Mouse (Mus musculus) right cerebral cortex, postnatal 14 days (tissue): ENCODE data around the gene Sco1.
"Not testable (repeated sequence)": the region's sequence is repeated elsewhere in the genome, so short reads cannot be mapped to it uniquely, and the experiment has no call there.

Experiments
- DNase-seq: peaks from one replicate; pipeline ENCODE4 v3.0.0; 2022

Sco1 gene

GRCm38 (mm10) chr11:67052321-67052952, at the start of gene Sco1, which contains the start of gene Adprm:
Gene Sco1, plus strand, starts transcription at chr11:67052670.
Gene Adprm, minus strand, starts transcription at chr11:67052594.
- DNase-seq, result peak; percentile 79

- no peak for DNase-seq
These were observed 49.6 kb upstream of the Sco1 start for GRCm38 (mm10) chr11:67002911-67003310.

- no peak for DNase-seq
These were observed 44.5 kb upstream of the Sco1 start for GRCm38 (mm10) chr11:67007961-67008360.

- DNase-seq, result no peak
These were observed 43.9 kb upstream of the Sco1 start for GRCm38 (mm10) chr11:67008528-67008927.

GRCm38 (mm10) chr11:67010430-67010829, 42.0 kb upstream of the Sco1 start:
- peak; percentile 36 for DNase-seq

GRCm38 (mm10) chr11:67011635-67012034, 40.8 kb upstream of the Sco1 start:
- no peak for DNase-seq

- DNase-seq, result no peak
These were observed 34.5 kb upstream of the Sco1 start for GRCm38 (mm10) chr11:67017801-67018591.

- DNase-seq, result no peak
These were observed 32.6 kb upstream of the Sco1 start for GRCm38 (mm10) chr11:67019711-67020475.

GRCm38 (mm10) chr11:67020948-67021347, 31.5 kb upstream of the Sco1 start:
- DNase-seq, result peak; percentile 57

- no peak for DNase-seq
These were observed 29.9 kb upstream of the Sco1 start for GRCm38 (mm10) chr11:67022354-67023115.

- DNase-seq, result not testable (repeated sequence)
These were observed 29.3 kb upstream of the Sco1 start for GRCm38 (mm10) chr11:67023191-67023590.

GRCm38 (mm10) chr11:67023802-67024340, 28.6 kb upstream of the Sco1 start:
- no peak for DNase-seq

GRCm38 (mm10) chr11:67024867-67025477, 27.5 kb upstream of the Sco1 start, which contains the start of gene Tmem220:
Gene Tmem220, plus strand, starts transcription at chr11:67025154.
- peak; percentile 83 for DNase-seq

- DNase-seq, result no peak
These were observed 21.4 kb upstream of the Sco1 start for GRCm38 (mm10) chr11:67030904-67031602.

- no peak for DNase-seq
These were observed 20.9 kb upstream of the Sco1 start for GRCm38 (mm10) chr11:67031603-67031915.

GRCm38 (mm10) chr11:67034775-67035485, 17.5 kb upstream of the Sco1 start:
- DNase-seq, result no peak

GRCm38 (mm10) chr11:67036229-67036628, 16.2 kb upstream of the Sco1 start:
- no peak for DNase-seq

GRCm38 (mm10) chr11:67036892-67037291, 15.6 kb upstream of the Sco1 start:
- DNase-seq, result no peak

GRCm38 (mm10) chr11:67039799-67040198, 12.7 kb upstream of the Sco1 start:
- no peak for DNase-seq

- DNase-seq, result no peak
These were observed 12.0 kb upstream of the Sco1 start for GRCm38 (mm10) chr11:67040483-67040882.

GRCm38 (mm10) chr11:67043007-67043406, 9.5 kb upstream of the Sco1 start:
- DNase-seq, result no peak
